Mouse (Mus musculus): ENCODE measurements around the gene Mrm1. TPM values are rescaled to one million over a fixed set of nuclear protein-coding genes. Genes with fewer than 3 reads are reported as not detected.
A peak's percentile ranks its signal among the peaks of the same experiment; 100 is the strongest.

Mrm1 gene
- polyA plus RNA-seq, 1 experiment = 13.7 TPM

GRCm38 (mm10) chr11:84826185-84826584 is 6.9 kb upstream of the Mrm1 start:
- WGBS = 18% methylated on average over 3 of the region's 3 CpGs
- Histone ChIP-seq H3K27me3 (ENCODE audit: control insufficient read depth, insufficient read depth, low read length) (no peaks in the 10 kb centered on the region), H3K36me3 (ENCODE audit: control insufficient read depth, insufficient read depth, low read length) (peaks cover 40% of the 10 kb centered on the region), H3K4me3 (ENCODE audit: low read depth, low read length) (peak overlapping the region; percentile 50), H3K4me1 (ENCODE audit: control insufficient read depth, insufficient read depth, insufficient read length, low read length) (peaks cover 23% of the 10 kb centered on the region), H3K27ac (ENCODE audit: insufficient read depth, low read depth, low read length) (peak overlapping the region; percentile 85)
- TF ChIP-seq POLR2A (IDR thresholded peaks at IDR 0.05; ENCODE audit: low read depth, low read length) (no peak), CTCF (IDR thresholded peaks at IDR 0.05; ENCODE audit: extremely low read depth, insufficient read length, insufficient replicate concordance, low read depth, low read length) (no peak)

DNA sequence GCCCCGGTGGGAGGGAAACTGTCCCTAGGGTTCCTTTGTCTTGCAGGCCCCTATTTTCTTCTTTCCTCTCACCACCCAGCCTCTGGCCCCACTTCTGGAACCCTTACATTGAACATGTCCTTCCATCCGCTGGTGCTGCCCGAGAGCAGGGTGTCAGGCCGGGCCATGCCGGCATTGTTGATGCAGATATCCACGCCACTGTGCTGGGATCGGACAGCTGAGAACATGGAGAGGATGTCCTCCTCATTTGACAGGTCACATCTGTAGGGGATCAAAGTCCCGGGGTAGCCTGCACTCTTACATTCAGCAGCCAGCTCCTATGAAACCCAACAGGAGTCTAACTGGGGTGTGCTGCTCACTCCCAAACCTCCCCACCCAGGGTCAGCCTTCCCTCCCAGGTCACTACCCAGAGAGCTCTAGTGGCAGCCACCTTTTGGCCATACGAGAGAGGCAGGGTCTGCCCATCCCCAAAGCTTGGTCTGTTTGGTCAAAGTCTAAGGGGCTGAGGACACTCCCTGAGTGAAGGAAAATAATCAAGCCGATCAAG is 6.0 kb upstream of the Mrm1 start:
- Histone ChIP-seq H3K4me1 (ENCODE audit: control insufficient read depth, insufficient read depth, insufficient read length, low read length) (peaks cover 23% of the 10 kb centered on the region), H3K4me3 (ENCODE audit: low read depth, low read length) (peak overlapping the region; percentile 50), H3K36me3 (ENCODE audit: control insufficient read depth, insufficient read depth, low read length) (peaks cover 47% of the 10 kb centered on the region), H3K27me3 (ENCODE audit: control insufficient read depth, insufficient read depth, low read length) (no peaks in the 10 kb centered on the region), H3K27ac (ENCODE audit: insufficient read depth, low read depth, low read length) (peak overlapping the region; percentile 85)
- TF ChIP-seq CTCF (IDR thresholded peaks at IDR 0.05; ENCODE audit: extremely low read depth, insufficient read length, insufficient replicate concordance, low read depth, low read length) (no peak), POLR2A (IDR thresholded peaks at IDR 0.05; ENCODE audit: low read depth, low read length) (no peak)
- 75% methylated on average over 10 of the region's 10 CpGs for WGBS

DNA sequence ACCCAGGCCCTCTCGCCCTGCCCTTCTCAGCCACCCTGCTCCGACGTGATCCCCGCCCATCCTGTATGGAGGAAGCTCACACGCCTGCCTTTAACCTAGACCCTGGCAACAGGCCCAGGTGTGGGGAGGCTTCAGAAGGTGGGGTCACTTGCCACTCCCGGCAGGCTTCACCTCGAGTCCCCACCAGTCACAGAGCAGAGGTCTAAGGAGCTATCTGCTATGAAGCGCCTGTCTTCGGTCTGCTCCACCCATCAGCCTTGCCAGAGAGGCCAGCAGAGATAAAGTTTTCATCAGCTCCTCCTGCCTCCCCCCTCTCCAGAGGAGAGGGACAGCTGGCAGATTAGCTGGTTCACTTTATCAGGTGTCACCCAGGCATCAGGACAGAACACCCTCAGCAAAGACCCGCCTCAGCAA is 4.2 kb upstream of the Mrm1 start:
- peaks cover 47% of the 10 kb centered on the region for H3K36me3 ChIP-seq (ENCODE audit: control insufficient read depth, insufficient read depth, low read length)
- H3K4me3 ChIP-seq (ENCODE audit: low read depth, low read length) = peak overlapping the region; percentile 31; the same call in 1 of the 2 replicates
- TF ChIP-seq POLR2A (IDR thresholded peaks at IDR 0.05; ENCODE audit: low read depth, low read length) = peak; percentile 11; the same call in 1 of the 2 replicates
- no peak for TF ChIP-seq CTCF (IDR thresholded peaks at IDR 0.05; ENCODE audit: extremely low read depth, insufficient read length, insufficient replicate concordance, low read depth, low read length)
- 14% methylated on average over 10 of the region's 10 CpGs for WGBS
- peaks cover 18% of the 10 kb centered on the region for H3K4me1 ChIP-seq (ENCODE audit: control insufficient read depth, insufficient read depth, insufficient read length, low read length)
- no peaks in the 10 kb centered on the region for H3K27me3 ChIP-seq (ENCODE audit: control insufficient read depth, insufficient read depth, low read length)
- peak overlapping the region; percentile 64 for H3K27ac ChIP-seq (ENCODE audit: insufficient read depth, low read depth, low read length)

DNA sequence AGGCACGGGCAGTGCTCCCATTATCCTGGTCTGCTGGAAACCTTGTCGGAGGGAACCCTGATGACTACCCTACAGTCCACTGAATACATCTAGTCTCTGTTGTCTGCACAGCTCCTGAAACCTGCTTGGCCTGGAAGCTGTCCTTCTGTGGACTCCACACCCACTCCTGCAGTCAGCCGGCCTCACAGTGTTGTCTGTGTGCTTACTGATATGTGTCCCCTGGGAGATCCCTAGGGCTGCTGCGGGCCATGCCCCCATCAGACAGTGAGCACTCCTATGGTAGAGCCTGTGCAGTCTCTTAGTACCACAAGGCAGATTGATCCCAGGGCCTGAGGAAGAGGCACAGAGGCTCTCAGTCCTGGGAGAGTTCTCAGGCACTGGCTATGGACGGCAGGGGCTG is 3.2 kb upstream of the Mrm1 start:
- Histone ChIP-seq H3K27ac (ENCODE audit: insufficient read depth, low read depth, low read length) (0 out of 2 replicates have a peak overlapping the region, but pooled peaks have one; percentile 1), H3K4me1 (ENCODE audit: control insufficient read depth, insufficient read depth, insufficient read length, low read length) (peaks cover 18% of the 10 kb centered on the region), H3K4me3 (ENCODE audit: low read depth, low read length) (no peak overlapping the region), H3K36me3 (ENCODE audit: control insufficient read depth, insufficient read depth, low read length) (peaks cover 47% of the 10 kb centered on the region), H3K27me3 (ENCODE audit: control insufficient read depth, insufficient read depth, low read length) (no peaks in the 10 kb centered on the region)
- no peak for TF ChIP-seq CTCF (IDR thresholded peaks at IDR 0.05; ENCODE audit: extremely low read depth, insufficient read length, insufficient replicate concordance, low read depth, low read length)
- no peak for TF ChIP-seq POLR2A (IDR thresholded peaks at IDR 0.05; ENCODE audit: low read depth, low read length)
- WGBS = 84% methylated on average over 5 of the region's 5 CpGs

- 91% methylated on average over 9 of the region's 9 CpGs for WGBS
- no peak for TF ChIP-seq CTCF (IDR thresholded peaks at IDR 0.05; ENCODE audit: extremely low read depth, insufficient read length, insufficient replicate concordance, low read depth, low read length)
Measured at GRCm38 (mm10) chr11:84821131-84821770, 1.9 kb upstream of the Mrm1 start.

GRCm38 (mm10) chr11:84818085-84818960 is 992 bp downstream of the Mrm1 start:
- 1% methylated on average over 39 of the region's 39 CpGs for WGBS
- H3K36me3 ChIP-seq (ENCODE audit: control insufficient read depth, insufficient read depth, low read length) = peaks cover 29% of the 10 kb centered on the region
- peaks cover 8% of the 10 kb centered on the region for H3K4me1 ChIP-seq (ENCODE audit: control insufficient read depth, insufficient read depth, insufficient read length, low read length)
- no peaks in the 10 kb centered on the region for H3K27me3 ChIP-seq (ENCODE audit: control insufficient read depth, insufficient read depth, low read length)
- H3K27ac ChIP-seq (ENCODE audit: insufficient read depth, low read depth, low read length) = peak overlapping the region; percentile 74
- TF ChIP-seq POLR2A (IDR thresholded peaks at IDR 0.05; ENCODE audit: low read depth, low read length) (0 out of 2 replicates have a peak, but pooled peaks have one; percentile 9), CTCF (IDR thresholded peaks at IDR 0.05; ENCODE audit: extremely low read depth, insufficient read length, insufficient replicate concordance, low read depth, low read length) (peak; percentile 81; the same call in 1 of the 2 replicates)
- H3K4me3 ChIP-seq (ENCODE audit: low read depth, low read length) = peak overlapping the region; percentile 78

More at GRCm38 (mm10) chr11:84821131-84821770, 1.9 kb upstream of the Mrm1 start:
- peaks cover 16% of the 10 kb centered on the region for H3K4me1 ChIP-seq (ENCODE audit: control insufficient read depth, insufficient read depth, insufficient read length, low read length)
- H3K36me3 ChIP-seq (ENCODE audit: control insufficient read depth, insufficient read depth, low read length) = peaks cover 47% of the 10 kb centered on the region
- no peak overlapping the region for H3K27ac ChIP-seq (ENCODE audit: insufficient read depth, low read depth, low read length)
- no peak overlapping the region for H3K4me3 ChIP-seq (ENCODE audit: low read depth, low read length)
- no peaks in the 10 kb centered on the region for H3K27me3 ChIP-seq (ENCODE audit: control insufficient read depth, insufficient read depth, low read length)
